Mouse (Mus musculus) naive thymus-derived CD4-positive, alpha-beta T cell, adult 2 months (primary cell): ENCODE data around the gene Gm29133.
A peak's percentile ranks its signal among the peaks of the same experiment; 100 is the strongest.

Experiments used
- DNase-seq: peaks from one replicate; pipeline ENCODE4 v3.0.0-alpha.2; 2011; ENCODE audit warnings: low read depth

The Gm29133 gene

GRCm38 (mm10) chr3:75747897-75748296, at the start of gene Gm29133:
TSS of gene Gm29133 (plus strand) at chr3:75748197.
- no peak for DNase-seq

- no peak for DNase-seq
Measured at GRCm38 (mm10) chr3:75699088-75699487, 48.9 kb upstream of the Gm29133 start.

GRCm38 (mm10) chr3:75701336-75701735, 46.7 kb upstream of the Gm29133 start:
- DNase-seq: no peak

DNA sequence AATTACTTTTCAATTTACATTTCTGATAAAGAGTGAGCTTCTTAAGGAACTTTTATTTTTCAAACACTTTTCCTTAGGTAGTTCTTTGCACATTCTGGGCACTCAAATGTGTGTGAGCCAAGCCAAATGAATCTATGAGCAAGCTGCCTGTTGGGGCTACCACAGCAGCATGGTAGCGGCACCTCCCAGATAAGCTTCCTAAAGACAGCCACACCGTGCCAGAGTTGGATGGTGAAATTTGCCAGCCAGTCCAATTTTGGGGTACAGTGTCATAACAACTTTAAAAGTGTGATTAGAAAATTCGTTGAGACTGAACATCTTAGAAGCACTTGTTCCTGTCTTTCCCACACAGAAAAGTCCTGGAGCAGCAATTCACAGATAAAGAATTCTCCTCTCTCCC, 41.5 kb upstream of the Gm29133 start:
- DNase-seq: no peak

DNA sequence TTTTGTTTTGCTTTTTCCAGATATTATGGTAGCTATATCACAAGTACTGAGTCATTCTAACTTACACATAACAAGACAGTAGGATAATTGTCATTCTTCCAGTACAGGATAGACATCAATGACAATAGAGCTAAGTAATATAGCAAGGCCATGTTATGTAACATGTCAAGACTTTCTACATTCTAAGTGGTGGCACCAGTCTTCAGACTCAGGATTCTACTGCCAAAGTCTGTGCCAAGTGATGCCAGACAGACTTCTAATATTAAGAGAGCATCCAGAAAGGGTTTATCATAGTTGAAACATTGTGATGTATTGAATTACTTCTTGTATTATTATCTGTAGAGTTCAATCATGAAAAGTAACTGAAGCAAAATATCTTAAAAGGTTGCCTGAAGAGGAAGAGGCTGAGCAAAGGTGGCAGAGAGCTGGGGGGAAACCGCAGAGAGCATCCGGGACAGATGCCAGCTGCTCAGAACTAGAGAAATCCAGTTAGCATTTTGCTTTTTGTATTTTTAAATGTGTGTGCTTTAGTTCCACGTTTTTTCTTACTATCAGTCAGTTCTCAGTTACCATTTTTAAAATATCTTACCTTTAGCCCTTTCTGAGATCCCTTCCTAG, 34.2 kb upstream of the Gm29133 start:
- DNase-seq: peak; percentile 74

DNA sequence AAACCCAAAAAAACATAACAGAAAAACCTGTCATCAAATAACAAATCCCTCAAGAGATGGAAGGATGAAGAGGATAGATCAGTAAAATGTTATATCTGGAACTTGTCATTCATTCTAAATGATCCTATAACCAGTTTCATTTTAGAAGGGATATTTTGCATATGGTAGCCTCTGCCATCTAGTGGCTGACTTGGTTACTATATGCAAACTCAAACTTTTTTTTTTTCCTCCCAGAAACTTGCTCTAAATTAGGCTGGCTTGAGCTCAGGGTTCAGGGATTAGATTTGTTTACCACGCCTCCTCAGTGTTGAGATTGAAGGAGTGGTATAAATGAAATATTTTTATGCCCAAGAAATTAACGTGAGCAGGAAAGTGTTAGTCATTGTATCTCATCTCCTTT, 27.3 kb upstream of the Gm29133 start:
- peak; percentile 77 for DNase-seq

DNA sequence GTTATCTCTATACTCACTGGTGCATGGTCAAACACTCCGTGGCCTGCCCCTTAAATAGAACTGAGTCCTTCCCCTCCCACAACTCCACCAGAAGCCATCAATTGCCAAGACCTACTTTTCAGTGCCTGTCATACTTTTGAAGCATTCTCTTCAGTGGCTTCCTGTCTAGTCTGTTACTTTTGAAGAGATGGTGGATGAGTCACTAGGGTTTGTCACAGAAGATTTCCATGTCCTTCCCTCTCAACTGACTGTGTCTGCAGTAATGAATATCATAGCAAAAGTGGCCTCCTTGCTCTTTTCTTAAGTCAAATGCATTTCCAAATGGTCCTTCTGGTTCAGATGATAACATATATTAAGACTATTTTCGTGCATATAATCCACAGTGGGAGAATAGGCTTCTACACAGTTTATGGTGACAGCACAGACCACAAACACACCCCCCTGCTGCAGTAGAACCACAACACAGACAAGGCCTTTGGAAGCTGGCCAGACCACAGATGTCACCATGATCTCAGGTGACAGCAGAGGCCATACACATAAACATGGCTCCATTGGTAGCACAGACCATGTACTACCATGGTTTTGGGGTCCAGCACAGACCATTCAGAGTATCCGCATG, 16.9 kb upstream of the Gm29133 start:
- DNase-seq: peak; percentile 75

- no peak for DNase-seq
Measured at GRCm38 (mm10) chr3:75743664-75744437, 4.1 kb upstream of the Gm29133 start.

GRCm38 (mm10) chr3:75745343-75745742, 2.7 kb upstream of the Gm29133 start:
- DNase-seq: no peak

DNA sequence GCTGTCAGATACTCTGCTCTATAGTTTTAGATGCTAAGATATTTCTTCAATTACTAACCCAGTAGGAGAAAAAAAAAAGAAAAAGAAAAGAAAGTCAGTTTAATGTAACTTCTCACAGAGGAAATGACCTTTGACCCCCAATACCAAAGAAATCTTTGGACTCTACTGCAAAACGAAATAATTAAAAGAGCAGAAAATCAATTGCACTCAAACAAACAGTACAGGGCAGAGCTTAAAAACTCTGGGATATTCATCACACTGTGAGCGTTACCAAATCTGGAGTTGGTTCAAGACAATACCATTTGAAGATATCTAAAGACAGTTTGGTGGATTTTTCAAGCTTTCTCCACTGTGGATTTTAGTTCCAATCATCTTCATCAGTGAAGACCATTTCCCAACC, 15.4 kb downstream of the Gm29133 start:
- no peak for DNase-seq

DNA sequence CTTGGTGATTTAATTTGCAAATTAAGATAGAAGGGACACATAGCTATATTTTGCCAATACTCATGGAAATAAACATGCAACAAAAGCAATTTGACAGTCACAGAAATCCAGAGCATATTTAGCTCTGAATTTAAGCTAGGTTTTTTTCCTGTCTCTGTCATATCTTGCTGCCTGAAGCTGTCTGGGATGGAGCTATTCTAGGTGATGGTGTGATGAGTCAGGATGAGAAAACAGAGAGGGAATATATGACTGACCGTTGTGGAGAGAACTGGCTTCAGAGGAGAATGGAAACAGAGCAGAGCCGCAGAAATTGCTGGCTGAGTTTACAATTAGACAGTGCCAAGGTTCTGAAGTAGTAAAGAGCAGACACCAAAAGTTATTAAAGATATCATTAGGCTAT, 26.3 kb downstream of the Gm29133 start:
- no peak for DNase-seq

DNA sequence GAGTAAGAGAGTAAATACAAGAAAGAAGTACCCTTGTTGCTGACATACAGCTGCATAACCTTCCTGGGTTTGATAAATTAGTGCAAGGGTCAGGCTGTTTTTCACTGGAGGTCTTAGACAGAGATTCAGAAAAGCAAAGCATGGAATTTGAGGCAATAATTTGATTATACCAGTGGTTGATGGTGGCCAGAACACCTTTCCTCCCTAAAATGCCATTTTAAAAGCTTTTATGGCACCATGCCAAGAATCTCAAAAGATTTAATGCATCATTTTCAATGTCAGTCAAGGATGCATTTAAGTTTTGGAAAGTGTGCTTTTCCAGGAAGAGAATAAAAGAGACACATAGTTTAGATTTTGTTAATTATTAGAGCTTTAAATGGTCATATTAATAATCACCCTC, 60.0 kb downstream of the Gm29133 start:
- DNase-seq: no peak

GRCm38 (mm10) chr3:75823934-75824333, 75.9 kb downstream of the Gm29133 start:
- no peak for DNase-seq

DNA sequence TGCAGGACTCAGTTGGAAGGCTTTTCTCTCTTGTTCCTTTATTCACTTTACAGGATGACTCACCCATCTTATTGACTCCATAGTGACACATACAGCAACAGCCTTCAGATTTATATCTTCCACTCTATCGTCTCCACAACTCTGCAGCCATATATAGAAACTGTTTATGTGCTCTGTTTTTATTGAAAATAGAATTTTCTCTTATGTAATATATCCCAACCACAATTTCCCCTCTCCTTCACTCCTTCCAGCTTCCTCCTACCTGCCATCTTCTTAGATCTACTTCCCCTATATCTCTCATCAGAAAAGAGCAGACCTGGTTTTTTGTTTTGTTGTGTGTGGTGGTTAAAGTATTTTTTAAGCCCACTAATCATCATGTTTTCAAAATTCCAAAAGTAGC, 76.5 kb downstream of the Gm29133 start:
- DNase-seq: no peak

DNA sequence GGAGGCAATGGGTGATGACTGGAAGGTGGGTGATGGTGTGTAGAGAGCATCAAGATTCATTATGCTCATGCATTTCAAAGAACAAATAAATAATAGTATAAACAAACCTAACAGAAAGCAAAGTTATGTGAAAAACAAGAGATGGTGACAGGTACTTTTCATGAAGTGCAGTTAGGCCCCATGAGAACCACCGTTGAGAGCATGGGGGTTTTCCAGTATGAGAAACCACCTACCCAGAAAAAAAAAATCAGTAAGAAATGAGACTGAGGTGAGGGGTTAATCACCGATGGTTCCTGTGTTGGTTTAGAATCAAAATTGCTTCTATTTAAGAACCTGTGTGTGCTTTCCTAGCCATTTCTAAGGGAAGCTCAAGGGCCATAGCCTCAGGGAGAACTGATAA, 86.8 kb downstream of the Gm29133 start:
- DNase-seq: no peak

- no peak for DNase-seq
Measured at GRCm38 (mm10) chr3:75835286-75835967, 87.4 kb downstream of the Gm29133 start.
